25 mouse cellular contexts compared by ENCODE assay signal in genomic region chr3:157686105-157686504, GRCm38 (mm10).
DNase-seq lines count a peak whose midpoint lies in the region; ATAC-seq and TF ChIP-seq lines count a peak whose summit lies in the region.
"Had no signal": no experiment of that assay in that cellular context is flagged by ENCODE, and none has a peak within 500 bp of the region (broad histone marks: within the 10 kb centered on the region; RNA-seq: fewer than 3 reads in every experiment).

No protein-coding gene starts in this region.

- no peak for TF ChIP-seq CTCF in lung, postnatal 0 days (IDR thresholded peaks at IDR 0.05)

- intact Hi-C loops in left cerebral cortex, postnatal 25 days (cut with DNase I) = no loop called here

- no peaks in the 10 kb centered on the region for H3K9me3 ChIP-seq in lung, postnatal 0 days (ENCODE audit: low read length)
- H3K9me3 ChIP-seq: embryonic facial prominence, embryonic 10.5 days; embryonic facial prominence, embryonic 12.5 days; forebrain, embryonic 13.5 days; forebrain, embryonic 15.5 days; G1E had no signal

- H3K27me3 ChIP-seq in lung, postnatal 0 days (replicated peaks; ENCODE audit: insufficient read depth, low read length) = no peaks in the 10 kb centered on the region
- H3K27me3 ChIP-seq: CH12.LX; embryonic facial prominence, embryonic 12.5 days; forebrain, embryonic 13.5 days; forebrain, embryonic 15.5 days; Patski had no signal

- ATAC-seq in granulocyte monocyte progenitor cell, adult 5-6 weeks (replicated peaks; ENCODE audit: poor library complexity, severe bottlenecking) = 0 out of 2 replicates have a peak, but pooled peaks have one; percentile 33
- ATAC-seq in megakaryocyte progenitor cell, adult 5-6 weeks (replicated peaks; ENCODE audit: poor library complexity) = peak; percentile 58
- no peak for ATAC-seq in lung, postnatal 0 days
- ATAC-seq: activated CD4-positive, CD25-positive, alpha-beta regulatory T cell, adult 4 months; CD4-positive, CD25-positive, alpha-beta regulatory T cell, adult 4 months; forebrain, embryonic 13.5 days; forebrain, embryonic 15.5 days; forebrain, postnatal 0 days; Patski had no signal

- H3K4me2 ChIP-seq in lung, postnatal 0 days (replicated peaks; ENCODE audit: low read depth, low read length) = no peak overlapping the region
- H3K4me2 ChIP-seq: embryonic facial prominence, embryonic 12.5 days; forebrain, embryonic 13.5 days; forebrain, embryonic 15.5 days had no signal

- TF ChIP-seq EP300 in lung, postnatal 0 days (IDR thresholded peaks at IDR 0.05) = no peak

- no peak overlapping the region for H3K4me3 ChIP-seq in lung, postnatal 0 days (ENCODE audit: low read depth, low read length)
- H3K4me3 ChIP-seq: embryonic facial prominence, embryonic 10.5 days; embryonic facial prominence, embryonic 12.5 days; forebrain, embryonic 13.5 days; forebrain, embryonic 15.5 days had no signal

- 74% methylated on average over 3 of the region's 3 CpGs for WGBS in lung, postnatal 0 days

- no peak overlapping the region for H3K9ac ChIP-seq in lung, postnatal 0 days (replicated peaks; ENCODE audit: low read depth)
- H3K9ac ChIP-seq: embryonic facial prominence, embryonic 12.5 days; forebrain, embryonic 13.5 days; forebrain, embryonic 15.5 days; forebrain, postnatal 0 days had no signal

- H3K4me1 ChIP-seq in lung, postnatal 0 days (ENCODE audit: insufficient read depth, low read depth, low read length) = no peaks in the 10 kb centered on the region
- H3K4me1 ChIP-seq: embryonic facial prominence, embryonic 10.5 days; embryonic facial prominence, embryonic 12.5 days; forebrain, embryonic 13.5 days; forebrain, embryonic 15.5 days had no signal

- H3K27ac ChIP-seq in lung, postnatal 0 days (ENCODE audit: low read length) = no peak overlapping the region
- H3K27ac ChIP-seq: embryonic facial prominence, embryonic 10.5 days; embryonic facial prominence, embryonic 12.5 days; forebrain, embryonic 13.5 days; forebrain, embryonic 15.5 days had no signal

- DNase-seq in MEL-GATA-1-ER (ENCODE audit: extremely low read depth, low read depth) = peak; percentile 60
- DNase-seq in lung, postnatal 0 days (ENCODE audit: low spot score) = no peak
- no peak for DNase-seq in heart, adult 8-10 months (ENCODE audit: low spot score)
- no peak for DNase-seq in left cerebral cortex, postnatal 25 days (ENCODE audit: low spot score in 2 of 2)
- DNase-seq: adrenal gland, adult 8-10 months; adrenal gland, postnatal 14 days; adrenal gland, postnatal 36 days; B cell, adult 2 months; cerebellum, adult 11-12 months; cerebellum, adult 2 months; cerebellum, adult 9-11 months; cerebellum, postnatal 14 days; cerebellum, postnatal 36 days; forebrain, postnatal 0 days had no signal

- no peaks in the 10 kb centered on the region for H3K36me3 ChIP-seq in lung, postnatal 0 days (ENCODE audit: insufficient read depth, low read length)
- H3K36me3 ChIP-seq: embryonic facial prominence, embryonic 10.5 days; embryonic facial prominence, embryonic 12.5 days; forebrain, embryonic 15.5 days; G1E had no signal
